Mouse (Mus musculus): ENCODE data around the gene 4930595D18Rik. TPM values are rescaled to one million over a fixed set of nuclear protein-coding genes. Genes with fewer than 3 reads are reported as not detected.

The 4930595D18Rik gene
- total RNA-seq, 1 experiment from 2014 or later: not detected

DNA sequence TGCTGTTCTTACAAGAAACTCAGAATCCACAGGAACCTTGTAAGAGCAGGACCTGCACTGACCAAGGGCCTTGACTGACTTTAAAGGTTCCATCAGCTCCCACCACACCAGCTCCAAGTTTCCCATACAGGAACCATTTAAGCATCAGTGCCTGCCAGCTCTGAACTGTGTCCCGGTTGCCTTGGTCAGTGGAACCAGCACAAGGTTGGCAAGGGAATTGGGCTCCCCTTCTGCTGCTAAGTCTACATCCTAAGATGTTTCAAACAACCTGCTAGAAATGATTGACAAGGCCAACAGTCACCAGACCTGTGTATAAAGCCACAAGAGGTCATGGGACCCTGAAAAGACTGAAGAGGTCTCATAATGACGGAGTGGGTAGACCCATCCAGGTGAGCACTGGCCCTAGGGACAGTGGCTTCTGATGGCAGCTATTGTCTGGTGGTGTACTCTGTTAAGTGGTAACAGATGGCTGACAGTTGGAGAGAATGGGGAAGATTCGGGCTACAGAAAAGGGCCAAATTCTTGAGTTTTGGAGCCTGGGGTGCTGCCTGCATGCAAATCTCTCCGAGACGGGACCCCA is 64.7 kb downstream of the 4930595D18Rik start:
- no peak for ATAC-seq (replicated peaks in 1 of 2; ENCODE audit: insufficient read depth in 1 of 2, low FRiP score in 2 of 2, low TSS enrichment in 1 of 2, low read depth in 1 of 2, poor library complexity in 2 of 2, severe bottlenecking in 2 of 2)

DNA sequence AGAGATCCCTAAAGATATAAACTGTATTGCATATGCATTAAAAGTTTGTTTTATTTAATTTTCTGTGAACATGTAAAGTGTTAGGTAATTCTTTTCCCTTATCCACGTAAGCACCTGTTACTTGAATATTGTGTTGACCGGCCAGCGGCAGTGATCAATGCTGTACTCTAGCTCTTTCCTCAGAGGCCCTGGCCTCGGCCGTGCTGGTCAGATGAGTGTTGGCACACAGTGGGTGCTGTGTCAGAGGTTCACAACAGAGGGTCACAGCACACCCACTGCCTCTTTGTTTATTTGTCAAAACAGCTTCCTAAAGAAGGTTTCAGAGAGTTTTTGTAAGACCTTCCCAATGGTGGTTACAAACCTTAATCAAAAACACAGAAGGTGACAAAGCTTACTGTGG is 69.7 kb downstream of the 4930595D18Rik start:
- no peak for ATAC-seq (replicated peaks in 1 of 2; ENCODE audit: insufficient read depth in 1 of 2, low FRiP score in 2 of 2, low TSS enrichment in 1 of 2, low read depth in 1 of 2, poor library complexity in 2 of 2, severe bottlenecking in 2 of 2)

DNA sequence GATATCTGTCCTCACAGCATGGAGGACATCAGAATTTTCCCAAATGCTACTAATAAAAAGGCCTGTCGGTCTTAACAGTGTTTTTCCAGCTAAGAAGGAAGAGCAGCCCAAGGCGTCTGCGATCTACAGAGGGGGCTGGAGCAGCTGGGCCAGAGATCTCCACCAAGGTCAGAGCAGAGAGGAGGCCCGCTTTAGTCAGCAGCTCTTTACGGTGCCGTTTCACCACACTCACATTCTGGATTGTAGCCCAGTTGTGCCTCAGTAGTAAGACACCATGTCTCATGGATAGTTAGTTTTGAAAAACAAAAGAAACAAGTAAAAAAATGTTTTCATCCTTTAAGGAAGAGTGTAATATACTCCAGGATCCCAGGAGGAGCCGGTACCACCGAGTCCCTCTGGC is 73.1 kb downstream of the 4930595D18Rik start:
- no peak for ATAC-seq (replicated peaks in 1 of 2; ENCODE audit: insufficient read depth in 1 of 2, low FRiP score in 2 of 2, low TSS enrichment in 1 of 2, low read depth in 1 of 2, poor library complexity in 2 of 2, severe bottlenecking in 2 of 2)

Other genes starting within 250 kb of the 4930595D18Rik start
- 4.2 and 6.8 TPM in 2 replicates for gene Ankrd9, start 205.5 kb downstream of the 4930595D18Rik start, total RNA-seq (2017)
- gene Rcor1, start 145.1 kb downstream of the 4930595D18Rik start, total RNA-seq (2017): 32.0 and 47.7 TPM in 2 replicates
- gene Traf3, start 18.1 kb downstream of the 4930595D18Rik start, total RNA-seq (2017): 18.8 and 22.2 TPM in 2 replicates
- not detected in 2 replicates for gene Amn, start 86.6 kb upstream of the 4930595D18Rik start, total RNA-seq (2017)
- gene Cdc42bpb, start 193.2 kb upstream of the 4930595D18Rik start, total RNA-seq (2017): 7.2 and 8.0 TPM in 2 replicates
- not detected in 2 replicates for gene Lbhd2, start 222.3 kb upstream of the 4930595D18Rik start, total RNA-seq (2017)
- gene Exoc3l4, start 232.5 kb upstream of the 4930595D18Rik start, total RNA-seq (2017): 0.19 and 0.79 TPM in 2 replicates

All from hematopoietic stem cell, adult 5-6 weeks (primary cell).